Mouse (Mus musculus) brown adipose tissue, adult 24 weeks (tissue): Measurements from ENCODE around the gene Rufy2. TPM values are rescaled to one million over a fixed set of nuclear protein-coding genes. Genes with fewer than 3 reads are reported as not detected.

Source experiments
- H3K27ac ChIP-seq: fragments of 200-500 bp; replicated peaks from 2 replicates; pipeline ENCODE4 v1.5.1; 2012; ENCODE audit warnings: low read depth, mild to moderate bottlenecking, low read length
- H3K4me1 ChIP-seq: fragments of 200-500 bp; 2 replicates; pipeline ENCODE4 v1.6.1; 2012; ENCODE audit warnings: low read length, mixed read lengths; ENCODE audit not compliant: control insufficient read depth, insufficient read depth, insufficient read length
- H3K4me3 ChIP-seq: fragments of 200-500 bp; 2 replicates; pipeline ENCODE4 v1.5.1; 2012; ENCODE audit warnings: low read depth, mild to moderate bottlenecking, low read length, moderate library complexity; ENCODE audit not compliant: insufficient read depth
- polyA plus RNA-seq: library from polyadenylated mRNA; stranded (reverse); fragments of >200 nt; gene quantifications from 2 replicates; pipeline ENCODE4 v1.2.4, GENCODE M21; 2012; ENCODE audit not compliant: missing spikeins, insufficient read depth, insufficient read length

Gene Rufy2
- polyA plus RNA-seq, result 4.2 and 7.5 TPM in 2 replicates

DNA sequence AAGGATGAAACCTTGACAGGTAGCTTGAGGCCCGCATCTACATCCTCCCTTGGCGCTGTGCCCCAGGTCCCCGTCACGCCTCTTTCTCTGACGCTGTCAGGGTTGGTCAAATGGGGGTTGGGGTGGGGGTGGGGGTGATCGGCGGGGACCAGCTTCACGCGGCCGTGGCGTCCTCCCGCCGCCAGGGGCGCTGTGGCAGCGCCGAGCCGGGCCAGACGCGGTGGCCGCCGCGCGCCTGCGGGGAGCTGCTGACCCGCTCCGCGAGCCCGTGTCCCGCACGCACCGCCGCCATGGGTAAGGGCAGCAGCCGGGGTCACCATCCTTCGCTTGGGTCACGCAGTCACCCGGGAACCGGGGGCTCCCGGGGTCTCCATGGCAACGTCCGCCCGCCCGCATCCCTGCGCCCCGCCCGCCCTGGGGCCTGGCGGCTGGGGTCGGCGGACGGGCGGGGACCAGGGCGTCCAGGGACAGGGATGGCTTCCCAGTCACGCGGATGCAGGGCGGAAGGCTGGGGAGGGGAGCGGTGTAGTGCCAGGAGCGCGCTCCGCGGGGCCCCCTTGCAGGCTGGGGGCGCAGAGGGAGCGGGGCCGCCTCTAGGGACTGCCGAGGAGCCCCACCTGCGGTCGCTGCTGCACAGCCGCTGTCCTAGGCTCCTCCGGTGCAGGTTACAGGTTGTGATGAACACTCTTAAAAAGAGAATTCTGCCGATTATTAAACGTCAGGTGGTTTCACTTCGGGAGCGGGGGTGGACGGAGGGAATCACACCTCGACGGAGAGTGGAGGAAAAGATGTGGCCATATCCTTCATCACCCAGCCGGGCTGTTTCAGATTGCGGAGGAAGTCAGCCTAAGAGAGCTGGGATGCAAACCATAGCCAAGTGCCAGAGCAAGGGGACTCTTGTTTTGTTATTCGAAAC, at the start of gene Rufy2:
TSS of gene Rufy2 (plus strand) at position 185 of the 916 bp plus-strand sequence.
- H3K4me1 ChIP-seq, result no peaks in the 10 kb centered on the region
- H3K4me3 ChIP-seq, result peak within 1 kb of the TSS; percentile 82
- no peak within 1 kb of the TSS for H3K27ac ChIP-seq

DNA sequence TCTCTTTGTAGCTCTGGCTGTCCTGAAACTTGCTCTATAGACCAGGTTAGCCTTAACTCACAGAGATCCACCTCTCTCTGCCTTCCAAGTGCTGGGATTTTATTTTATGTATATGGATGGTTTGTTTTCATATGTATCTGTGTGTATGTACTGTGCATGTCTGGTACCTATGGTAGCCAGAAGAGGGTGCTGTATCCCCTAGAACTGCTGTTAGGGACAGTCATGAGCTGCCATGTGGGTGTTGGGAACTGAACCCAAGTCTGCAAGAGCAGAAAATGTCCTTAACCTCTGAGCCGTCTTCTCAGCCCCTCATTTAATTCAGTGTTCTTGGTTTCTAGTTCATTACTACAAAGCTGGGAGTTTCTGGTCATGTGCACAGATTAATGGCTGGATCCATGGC, 47.6 kb upstream of the Rufy2 start:
- no peak overlapping the region for H3K27ac ChIP-seq
- no peaks in the 10 kb centered on the region for H3K4me1 ChIP-seq
- no peak overlapping the region for H3K4me3 ChIP-seq

DNA sequence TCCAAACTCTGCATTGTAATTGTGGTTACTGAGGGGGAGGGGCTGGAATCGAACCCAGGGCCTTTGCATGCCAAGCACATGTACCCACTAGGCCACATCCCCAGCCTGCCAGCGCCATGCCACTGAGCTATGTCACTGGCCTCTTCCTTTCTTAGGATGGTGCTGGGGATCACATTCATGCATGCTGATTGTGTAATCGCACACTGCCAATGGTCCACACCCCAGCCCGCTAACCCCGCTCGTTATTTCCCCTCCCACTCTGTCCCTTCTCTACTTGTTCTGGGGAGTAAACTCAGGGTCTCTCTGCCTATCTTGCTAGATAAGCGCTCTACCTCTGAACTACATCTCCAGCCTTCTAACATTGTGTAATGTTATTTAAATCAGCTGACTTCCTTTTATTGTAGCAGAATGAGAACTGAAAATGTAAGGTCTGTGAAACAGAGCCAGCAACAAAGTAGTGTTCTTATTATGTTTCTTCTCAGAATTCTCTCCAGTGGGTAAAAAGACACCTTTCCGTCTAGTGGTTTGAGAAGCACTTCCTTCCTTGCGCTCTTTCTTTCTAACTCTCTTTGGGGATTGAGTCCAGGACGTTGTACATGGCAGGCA, 34.9 kb upstream of the Rufy2 start:
- no peak overlapping the region for H3K27ac ChIP-seq

DNA sequence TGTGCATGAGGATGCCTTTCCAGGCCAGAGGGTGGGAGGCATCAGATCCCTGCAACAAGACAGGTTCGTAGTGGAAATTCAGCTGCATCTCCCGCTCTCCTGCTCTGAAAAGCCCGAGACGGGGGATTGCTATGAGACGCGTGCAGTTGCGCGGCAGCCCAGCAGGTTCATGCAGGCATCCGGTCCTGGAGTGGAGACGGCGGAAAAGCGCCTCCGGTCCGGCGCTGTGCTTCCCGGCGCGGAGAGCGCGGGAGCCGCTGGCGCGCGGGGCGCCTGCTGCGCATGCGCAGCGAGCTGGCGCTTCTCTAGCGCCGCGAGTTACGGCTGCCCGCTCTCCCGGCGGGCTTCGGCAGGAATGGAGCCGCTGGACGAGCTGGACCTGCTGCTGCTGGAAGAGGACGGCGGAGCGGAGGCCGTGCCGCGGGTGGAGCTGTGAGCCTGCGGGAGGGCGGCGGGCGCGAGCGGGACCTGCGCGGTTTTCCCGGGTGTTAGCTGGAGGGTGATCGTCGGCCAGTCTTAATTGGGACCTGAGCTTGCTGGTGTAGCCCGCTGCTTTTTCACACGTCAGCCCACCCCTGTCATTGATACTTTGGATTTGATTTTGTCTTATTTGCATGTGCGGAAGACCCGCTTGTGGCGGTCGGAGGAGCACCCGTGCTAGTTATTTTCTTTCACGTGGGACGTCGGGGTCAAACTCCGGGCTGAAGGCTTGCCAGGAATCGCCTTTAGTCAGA, 33.1 kb upstream of the Rufy2 start, which contains the start of gene Dna2:
TSS of gene Dna2 (plus strand) at position 289 of the 734 bp plus-strand sequence.
- peak within 1 kb of the TSS; percentile 49; the same call in 1 of the 2 replicates for H3K27ac ChIP-seq

More for the DNA sequence above, 34.9 kb upstream of the Rufy2 start:
- Histone ChIP-seq H3K4me1 (no peaks in the 10 kb centered on the region), H3K4me3 (no peak overlapping the region)

DNA sequence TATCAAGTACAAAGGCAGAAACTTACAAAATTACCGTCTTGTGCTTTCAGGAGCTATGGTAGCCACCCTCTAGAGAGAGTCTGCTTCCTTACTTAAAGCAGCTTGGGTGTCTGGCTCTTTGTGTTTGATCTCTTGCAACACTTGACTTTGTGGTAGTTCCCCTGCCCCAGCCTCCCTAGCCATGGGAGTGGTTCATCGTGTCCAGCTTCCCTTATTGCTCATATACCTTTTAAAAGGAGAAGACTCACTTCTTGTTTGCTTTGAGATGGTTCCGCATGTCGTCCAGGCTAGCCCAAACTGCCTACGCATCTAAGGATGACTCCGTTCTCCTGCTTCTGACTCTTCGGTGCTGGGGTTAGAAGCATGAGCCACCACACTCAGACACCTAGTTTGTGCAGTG, 31.5 kb upstream of the Rufy2 start:
- Histone ChIP-seq H3K4me3 (no peak overlapping the region), H3K4me1 (no peaks in the 10 kb centered on the region), H3K27ac (no peak overlapping the region)

More for the DNA sequence above, 33.1 kb upstream of the Rufy2 start, which contains the start of gene Dna2:
- H3K4me1 ChIP-seq, result no peaks in the 10 kb centered on the region
- H3K4me3 ChIP-seq, result peak within 1 kb of the TSS; percentile 88

DNA sequence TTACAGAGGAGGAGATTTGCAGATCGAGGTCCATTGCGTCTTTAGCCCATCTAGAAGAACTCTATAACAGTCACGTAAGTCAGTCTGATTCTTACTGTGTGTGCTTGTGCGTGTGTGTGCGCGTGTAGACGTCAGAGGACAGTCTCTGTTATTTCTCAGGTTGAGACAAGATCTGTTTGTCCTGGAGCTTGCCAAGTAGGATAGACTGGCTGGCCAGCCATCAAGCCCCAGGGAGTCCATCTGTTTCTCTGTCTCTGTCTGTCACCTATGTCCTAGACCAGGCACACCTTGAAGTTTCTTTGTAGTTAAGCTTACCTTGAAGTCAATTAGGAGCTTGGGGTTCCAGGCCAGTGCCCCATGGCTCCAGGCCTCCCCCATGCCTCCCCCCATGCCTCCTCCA, 16.1 kb upstream of the Rufy2 start:
- H3K4me3 ChIP-seq, result no peak overlapping the region
- H3K27ac ChIP-seq, result no peak overlapping the region
- H3K4me1 ChIP-seq, result no peaks in the 10 kb centered on the region

DNA sequence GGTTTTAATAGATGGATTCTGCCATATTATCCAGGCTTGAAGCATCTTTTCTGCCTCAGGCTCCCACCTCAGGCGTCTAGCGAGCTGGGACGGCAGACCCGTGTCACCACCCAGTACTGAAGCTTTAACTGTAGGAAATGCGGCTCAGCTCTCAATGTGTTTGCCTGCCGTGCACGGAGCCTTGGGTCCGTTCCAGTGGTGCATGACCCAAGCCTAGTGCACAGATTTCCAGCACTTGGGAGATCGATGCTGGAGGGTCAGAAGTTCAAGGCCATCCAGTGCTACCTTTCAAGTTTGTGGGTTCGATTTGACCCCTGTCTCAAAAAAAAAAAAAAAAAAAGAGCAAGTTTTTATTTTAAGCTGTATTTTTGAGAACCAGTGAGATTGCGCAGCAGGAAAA, 14.2 kb upstream of the Rufy2 start:
- no peak overlapping the region for H3K4me3 ChIP-seq
- no peaks in the 10 kb centered on the region for H3K4me1 ChIP-seq
- no peak overlapping the region for H3K27ac ChIP-seq

DNA sequence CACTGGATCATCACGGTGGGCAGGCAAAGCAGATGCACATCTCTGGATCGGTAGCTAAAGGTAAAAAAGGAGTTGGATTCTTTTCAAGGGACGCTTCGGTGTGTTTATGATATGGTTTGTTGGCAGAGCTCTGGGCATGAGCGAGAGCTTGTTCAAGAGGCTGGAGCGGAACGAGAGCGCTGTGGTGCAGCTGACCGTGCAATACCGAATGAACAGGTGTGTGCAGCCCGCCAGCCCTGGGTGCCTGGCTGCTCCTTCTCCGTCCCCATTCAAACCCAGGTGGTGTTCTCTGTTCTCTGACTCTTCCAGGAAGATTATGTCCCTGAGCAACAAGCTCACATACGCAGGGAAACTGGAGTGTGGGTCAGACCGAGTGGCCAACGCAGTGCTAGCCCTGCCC, 13.7 kb upstream of the Rufy2 start:
- no peak overlapping the region for H3K27ac ChIP-seq
- no peaks in the 10 kb centered on the region for H3K4me1 ChIP-seq
- no peak overlapping the region for H3K4me3 ChIP-seq

DNA sequence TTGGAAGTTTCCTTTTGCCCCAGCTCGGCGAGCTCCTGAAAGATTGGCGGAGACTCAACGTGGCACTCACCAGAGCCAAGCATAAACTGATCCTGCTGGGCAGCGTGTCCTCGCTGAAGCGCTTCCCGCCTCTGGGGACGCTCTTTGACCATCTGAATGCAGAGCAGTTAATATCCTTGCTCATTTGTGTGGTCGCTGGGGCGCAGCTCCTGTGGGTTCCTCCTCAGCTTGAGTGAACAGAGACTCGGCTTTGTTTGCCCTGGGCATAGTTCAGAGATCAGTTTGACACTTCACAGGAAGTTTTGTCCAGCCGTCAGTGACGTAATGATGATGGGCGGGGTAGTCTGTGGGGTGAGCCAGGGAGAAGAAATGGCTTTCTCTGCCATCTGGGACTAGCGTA, 8.2 kb upstream of the Rufy2 start:
- Histone ChIP-seq H3K4me3 (peak overlapping the region; percentile 16; the same call in 1 of the 2 replicates), H3K4me1 (no peaks in the 10 kb centered on the region), H3K27ac (no peak overlapping the region)

DNA sequence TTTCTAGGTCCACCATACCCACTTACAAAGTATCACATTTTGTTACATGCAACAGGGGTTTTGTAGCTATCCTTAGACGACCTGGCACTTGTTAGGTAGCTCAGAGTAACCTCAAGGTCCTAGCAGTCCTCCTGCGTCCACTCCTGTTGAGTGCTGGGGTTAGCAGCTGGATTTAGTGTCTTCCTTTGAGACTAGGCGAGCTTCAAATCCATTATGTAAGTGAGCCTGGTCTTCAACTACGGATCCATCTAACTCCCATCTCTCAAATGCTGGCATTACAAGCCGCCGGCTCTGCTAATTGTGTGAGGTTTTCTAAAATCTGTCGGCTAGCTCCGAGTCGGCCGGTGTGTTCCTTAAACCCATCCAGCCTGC, 370 bp upstream of the Rufy2 start:
- Histone ChIP-seq H3K4me3 (peak overlapping the region; percentile 82), H3K4me1 (no peaks in the 10 kb centered on the region), H3K27ac (no peak overlapping the region)

DNA sequence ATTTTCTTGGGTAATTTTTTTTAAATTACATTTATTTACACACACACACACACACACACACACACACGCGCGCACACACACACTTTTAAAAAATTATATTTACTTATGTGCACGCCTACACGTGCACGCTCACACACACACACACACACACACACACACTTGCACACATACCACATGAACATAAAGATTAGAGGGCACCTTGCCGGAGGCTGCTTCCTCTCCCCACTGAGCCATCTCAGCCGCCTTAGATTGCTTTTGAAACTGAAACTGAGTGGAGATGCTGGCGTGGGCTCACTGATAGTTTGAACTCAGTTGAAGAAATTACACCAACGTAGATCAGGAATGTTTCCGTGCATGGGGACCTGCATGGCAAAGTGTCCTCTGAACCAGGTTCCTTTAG, 4.0 kb downstream of the Rufy2 start:
- no peaks in the 10 kb centered on the region for H3K4me1 ChIP-seq
- no peak overlapping the region for H3K4me3 ChIP-seq
- no peak overlapping the region for H3K27ac ChIP-seq

DNA sequence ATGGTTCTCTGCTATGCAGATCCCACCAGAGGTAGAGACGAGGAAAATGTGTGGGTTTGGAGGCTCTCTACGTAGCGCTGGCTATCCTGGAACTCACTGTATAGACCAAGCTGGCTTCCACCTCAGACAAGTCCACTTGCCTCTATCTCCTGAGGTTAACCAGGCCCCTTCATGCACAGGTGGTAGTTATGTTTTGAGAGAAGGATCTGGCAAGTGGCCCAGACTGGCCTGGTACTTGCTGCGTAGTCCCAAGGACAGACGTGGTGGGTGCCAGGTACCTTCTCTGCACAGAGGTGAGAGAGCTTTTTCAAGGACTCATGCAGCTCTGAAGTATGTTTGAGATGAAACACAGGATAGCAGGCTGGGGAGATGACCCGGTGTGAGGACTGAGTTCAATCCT, 4.5 kb downstream of the Rufy2 start:
- Histone ChIP-seq H3K4me3 (no peak overlapping the region), H3K27ac (no peak overlapping the region), H3K4me1 (no peaks in the 10 kb centered on the region)

DNA sequence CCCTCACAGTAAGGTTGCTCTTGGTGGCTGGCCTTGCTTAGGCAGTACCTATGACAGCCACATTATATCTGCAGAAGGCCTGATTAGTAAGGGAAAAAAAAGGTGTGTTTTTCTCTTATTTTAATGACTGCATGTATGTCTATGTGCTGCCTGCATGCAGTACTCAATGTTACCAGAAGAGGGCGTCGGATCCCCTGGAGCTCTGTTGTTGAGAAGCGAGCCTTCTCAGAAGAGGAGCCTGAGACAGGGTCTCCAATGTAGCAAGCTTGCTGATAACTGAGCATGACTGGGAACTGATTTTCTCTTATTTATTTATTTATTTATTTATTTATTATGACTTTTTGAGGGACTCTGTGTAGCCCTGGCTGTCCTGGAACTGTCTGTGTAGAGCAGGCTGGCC, 7.3 kb downstream of the Rufy2 start:
- no peak overlapping the region for H3K4me3 ChIP-seq
- no peaks in the 10 kb centered on the region for H3K4me1 ChIP-seq
- H3K27ac ChIP-seq, result no peak overlapping the region

DNA sequence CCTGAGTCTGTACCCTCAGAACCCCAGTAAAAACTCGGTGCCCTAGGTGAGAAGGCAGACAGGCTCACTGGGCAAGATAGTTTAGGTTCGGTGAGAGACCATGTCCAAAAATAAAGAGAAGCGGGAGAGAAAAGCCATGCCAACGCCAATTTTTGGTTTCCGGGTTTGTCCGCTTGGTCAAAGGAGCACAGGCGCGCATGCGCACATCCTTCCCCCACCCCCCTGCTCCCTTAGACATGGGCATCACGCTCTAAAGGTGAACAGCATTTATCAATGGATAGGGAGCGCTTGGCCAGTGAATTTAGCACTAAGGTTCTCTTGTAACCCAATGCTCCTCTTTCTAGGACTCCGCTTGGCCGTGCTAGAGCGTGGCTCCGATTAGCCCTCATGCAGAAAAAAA, 10.6 kb downstream of the Rufy2 start:
- Histone ChIP-seq H3K27ac (no peak overlapping the region), H3K4me1 (no peaks in the 10 kb centered on the region), H3K4me3 (no peak overlapping the region)

DNA sequence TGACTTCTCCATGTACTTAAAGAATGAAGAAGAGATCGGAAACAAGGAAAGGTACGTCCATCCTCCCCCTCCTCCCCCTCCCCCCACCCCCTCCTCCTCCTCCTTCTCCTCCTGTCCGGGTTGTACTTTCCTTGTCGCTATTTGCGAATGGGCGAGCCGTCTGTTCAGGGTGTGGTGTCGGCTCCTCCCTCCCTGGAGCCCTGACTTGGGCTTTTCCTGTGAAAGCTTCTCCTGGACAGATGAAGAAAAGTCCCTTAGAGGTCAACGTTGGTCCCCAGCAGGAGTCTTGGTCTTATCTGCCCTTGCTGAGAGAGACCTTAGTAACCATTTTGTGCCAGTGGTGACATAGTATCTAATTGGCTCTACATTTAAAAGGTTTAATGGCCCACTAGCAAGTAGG, 14.0 kb downstream of the Rufy2 start:
- H3K4me3 ChIP-seq, result no peak overlapping the region
- H3K4me1 ChIP-seq, result no peaks in the 10 kb centered on the region
- no peak overlapping the region for H3K27ac ChIP-seq
